Mouse (Mus musculus): ENCODE measurements around the gene Nat8f5.
A peak's percentile ranks its signal among the peaks of the same experiment; 100 is the strongest.
"Not testable (repeated sequence)": the region's sequence is repeated elsewhere in the genome, so short reads cannot be mapped to it uniquely, and the experiment has no call there.

The Nat8f5 gene

DNA sequence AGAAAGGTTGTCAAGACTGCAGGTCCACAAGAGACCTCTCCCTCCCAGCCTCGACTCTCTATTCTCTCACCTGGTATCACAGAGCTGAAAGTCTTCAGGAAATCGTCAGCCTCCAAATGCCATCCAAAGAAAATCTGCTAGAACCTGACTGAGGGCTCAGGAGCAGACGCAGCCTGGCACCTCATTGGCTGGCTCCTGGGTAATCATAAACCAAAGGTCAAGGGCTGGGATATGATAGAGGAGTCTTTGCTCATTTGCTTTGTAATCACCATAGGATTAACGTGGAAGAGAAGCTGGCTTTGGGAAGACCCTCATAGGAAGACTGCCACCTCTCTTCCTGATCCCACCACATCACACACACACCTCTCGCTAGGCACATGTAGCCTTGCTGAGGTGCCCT, at the start of gene Nat8f5, which contains the start of gene Nat8f6:
Nat8f5 (minus strand) TSS at position 136 of the 400 bp plus-strand sequence.
Nat8f6 (minus strand) TSS at position 118 of the 400 bp plus-strand sequence.
- DNase-seq (ENCODE audit: low spot score) = no peak

DNA sequence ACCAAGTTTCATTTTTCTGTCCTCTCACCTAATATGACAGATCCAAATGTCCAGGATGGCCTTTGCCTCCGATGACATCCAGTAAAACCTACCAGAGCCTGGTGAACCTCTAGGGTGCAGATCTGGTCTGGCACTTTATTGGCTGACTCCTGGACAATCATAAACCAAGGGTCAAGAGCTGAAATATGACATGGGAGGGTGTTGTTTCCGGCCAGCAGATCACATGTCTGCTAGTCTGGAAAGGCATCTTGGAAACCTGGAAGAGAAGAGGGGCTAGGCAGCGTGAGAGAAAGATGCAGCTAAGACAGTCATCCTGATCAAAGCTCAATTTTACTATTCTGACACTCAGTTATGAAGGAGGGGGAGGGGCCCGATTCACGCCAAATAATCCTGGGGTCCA, 48.2 kb upstream of the Nat8f5 start, which contains the start of gene Nat8f2:
Nat8f2 (minus strand) TSS at position 153 of the 400 bp plus-strand sequence.
- DNase-seq (ENCODE audit: low spot score) = not testable (repeated sequence)

DNA sequence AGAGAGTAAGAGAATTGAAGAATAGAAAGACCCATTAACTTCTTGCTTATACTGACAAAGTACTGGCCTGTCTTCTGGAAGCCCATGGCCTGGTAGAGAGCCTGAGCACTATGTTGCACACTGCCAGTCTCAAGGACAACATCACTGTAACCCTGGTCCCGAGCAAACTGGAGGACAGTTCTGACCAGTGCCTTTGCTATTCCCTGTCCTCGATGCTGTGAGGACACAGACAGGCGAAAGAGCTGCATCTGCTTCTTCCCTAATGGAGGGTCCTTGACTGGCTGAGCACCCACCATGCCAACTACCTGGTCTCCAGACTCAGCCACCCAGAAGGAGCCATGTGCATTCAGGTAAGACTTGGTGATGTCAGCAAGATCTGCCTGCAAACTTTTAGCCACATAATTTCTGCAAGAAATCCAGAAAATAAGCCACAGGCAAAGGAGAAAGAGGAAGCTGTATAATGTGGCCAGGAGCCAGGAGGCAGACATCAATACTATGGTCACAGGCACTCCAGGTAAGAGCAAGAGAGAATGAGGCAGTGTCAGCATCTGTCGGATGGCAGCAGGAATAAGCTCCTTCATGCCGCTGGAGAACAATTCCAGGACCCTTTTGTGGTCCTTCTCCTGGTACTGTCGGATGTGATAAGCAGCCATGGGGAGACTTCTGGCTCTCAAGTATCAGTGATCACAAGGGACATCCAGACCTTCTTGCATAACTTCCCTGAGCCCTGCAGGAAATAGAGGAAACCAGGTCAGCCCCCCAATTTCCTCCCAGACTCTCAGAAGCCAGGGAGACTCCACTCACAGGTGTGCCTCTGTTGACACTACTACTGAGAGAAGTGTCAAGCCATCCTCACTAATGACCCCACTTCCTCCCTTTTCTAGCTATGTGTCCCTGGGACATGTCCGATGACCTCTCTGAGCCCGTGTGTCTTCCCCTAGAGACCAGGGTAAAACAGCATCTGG, 47.2 kb upstream of the Nat8f5 start:
- no peak for DNase-seq (ENCODE audit: low spot score)

DNA sequence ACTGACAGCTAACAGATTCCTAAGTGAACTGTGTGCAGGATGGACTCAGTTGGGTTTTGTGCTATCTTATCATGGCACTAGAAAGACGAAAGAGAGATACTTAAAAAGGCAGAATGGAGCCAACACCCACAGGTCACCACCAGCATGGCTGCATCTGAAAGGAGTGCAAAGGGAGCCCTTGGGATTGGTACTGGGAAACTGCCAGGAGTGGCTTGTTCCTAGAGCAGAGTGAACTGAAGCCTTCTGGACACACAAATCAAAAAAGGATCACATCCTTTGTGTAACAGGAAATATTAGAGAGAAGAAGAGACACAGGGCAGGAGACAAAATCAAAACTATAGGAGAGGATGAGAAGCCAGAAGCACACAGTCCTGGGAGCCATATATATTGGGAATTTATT, 46.2 kb upstream of the Nat8f5 start:
- not testable (repeated sequence) for DNase-seq (ENCODE audit: low spot score)

DNA sequence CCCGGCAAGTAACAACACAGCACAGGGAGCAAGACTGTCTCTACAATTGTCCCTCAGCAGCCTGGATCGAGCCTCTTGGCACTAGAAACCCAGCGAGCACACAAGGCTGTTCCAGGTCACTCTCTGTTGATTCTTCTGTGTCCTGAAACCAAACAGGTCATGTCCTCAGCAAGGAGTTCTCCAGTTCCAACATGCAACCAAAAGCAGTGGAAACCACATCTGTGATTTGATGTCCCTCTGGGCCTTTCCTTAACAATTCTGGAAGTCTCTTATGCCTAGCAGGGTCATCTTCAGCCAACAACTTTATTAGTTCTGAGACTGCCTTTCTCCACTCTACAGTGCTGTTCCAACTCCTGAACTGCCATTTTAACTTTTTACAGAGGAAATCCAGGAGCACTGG, 45.4 kb upstream of the Nat8f5 start:
- not testable (repeated sequence) for DNase-seq (ENCODE audit: low spot score)

DNA sequence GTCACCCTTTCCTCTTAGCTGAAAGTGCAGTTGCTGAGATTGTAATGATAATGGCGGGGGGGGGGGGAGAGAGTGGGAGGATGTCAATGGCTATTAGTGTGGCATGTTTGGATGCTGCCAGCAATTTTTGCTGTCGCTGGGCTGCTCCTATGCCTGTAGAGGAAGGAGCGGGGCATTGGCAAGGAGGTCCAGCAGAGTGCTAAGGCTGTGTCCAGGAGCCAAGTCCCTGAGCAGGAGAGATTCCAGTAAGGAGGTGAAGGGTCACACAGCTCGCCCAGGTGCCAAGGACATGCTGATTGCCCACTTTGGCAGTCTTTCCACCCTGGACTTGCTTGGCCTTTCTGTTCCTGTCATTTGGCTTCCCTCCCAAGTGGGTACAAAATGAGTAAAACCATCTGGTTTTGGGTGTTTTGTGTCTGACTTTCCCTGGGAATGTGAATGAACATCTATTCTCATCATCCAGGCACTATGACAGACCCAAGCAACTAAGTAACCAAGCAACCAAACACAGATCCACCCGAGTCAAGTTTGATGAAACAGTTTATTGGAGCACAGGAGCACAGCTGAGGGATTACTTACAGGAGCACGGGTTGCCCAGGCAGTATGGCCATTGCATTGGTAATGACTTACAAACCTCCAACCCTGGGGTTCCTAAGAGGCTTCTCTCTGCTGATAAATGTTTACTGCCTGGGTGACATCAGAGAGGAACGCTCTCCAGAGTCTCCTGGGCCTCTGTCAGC, 44.3 kb upstream of the Nat8f5 start:
- not testable (repeated sequence) for DNase-seq (ENCODE audit: low spot score)

DNA sequence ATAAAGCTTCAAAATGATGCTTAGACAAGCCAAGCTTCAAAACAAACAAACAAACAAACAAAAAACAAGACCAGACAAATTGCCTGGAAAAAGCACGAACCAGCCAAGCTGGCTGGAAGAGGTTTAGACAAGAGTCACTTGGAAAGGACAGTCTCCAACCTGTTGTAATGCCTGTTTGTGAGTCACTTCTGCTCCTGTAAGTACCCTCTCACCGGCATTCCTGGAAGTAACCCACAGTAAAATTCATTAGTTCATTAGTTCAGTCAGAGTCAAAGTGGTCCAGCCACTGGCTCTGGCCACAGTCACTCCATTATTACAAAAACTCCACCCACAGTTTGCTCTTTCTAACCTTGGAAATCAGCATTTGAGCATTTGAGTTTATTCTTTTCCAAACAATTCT, 43.1 kb upstream of the Nat8f5 start:
- no peak for DNase-seq (ENCODE audit: low spot score)

DNA sequence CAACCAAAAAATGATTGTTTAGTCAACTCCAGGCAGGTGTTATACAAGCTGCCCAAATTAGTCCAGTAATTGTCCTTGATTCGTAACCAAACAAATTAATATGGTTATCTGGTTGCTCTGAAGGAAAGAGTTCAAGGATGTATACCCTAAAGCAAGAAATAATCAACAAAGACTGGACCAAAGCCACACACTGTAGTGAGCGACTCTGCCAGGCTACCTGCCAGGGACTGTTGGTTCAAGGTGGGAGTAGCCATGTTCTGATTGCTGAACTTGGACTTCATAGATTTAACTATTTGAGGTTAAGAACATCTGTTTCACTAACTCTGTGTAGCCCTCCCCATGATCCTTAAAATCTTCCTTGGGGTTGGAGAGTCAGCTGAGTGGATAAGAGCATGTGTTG, 42.4 kb upstream of the Nat8f5 start:
- DNase-seq (ENCODE audit: low spot score) = no peak

DNA sequence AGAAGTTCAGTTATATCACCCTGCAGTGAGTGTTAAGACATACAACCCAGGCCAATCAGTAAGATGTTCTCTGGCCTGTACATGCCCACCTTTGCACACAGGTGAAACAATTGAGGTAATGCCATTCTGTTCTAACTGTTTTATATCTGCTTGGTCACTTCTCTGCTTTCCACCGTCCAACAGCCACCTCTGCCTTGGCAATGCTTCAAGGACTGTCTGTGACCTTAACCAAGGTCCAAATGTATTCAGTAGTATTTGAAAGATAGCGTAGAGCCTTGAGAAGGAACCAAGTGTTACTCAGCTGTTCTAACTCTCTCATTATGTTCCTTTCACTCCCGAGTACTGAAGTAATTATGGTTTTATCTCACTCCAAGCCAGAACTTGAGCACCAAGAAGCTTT, 41.8 kb upstream of the Nat8f5 start:
- DNase-seq (ENCODE audit: low spot score) = peak; percentile 62

DNA sequence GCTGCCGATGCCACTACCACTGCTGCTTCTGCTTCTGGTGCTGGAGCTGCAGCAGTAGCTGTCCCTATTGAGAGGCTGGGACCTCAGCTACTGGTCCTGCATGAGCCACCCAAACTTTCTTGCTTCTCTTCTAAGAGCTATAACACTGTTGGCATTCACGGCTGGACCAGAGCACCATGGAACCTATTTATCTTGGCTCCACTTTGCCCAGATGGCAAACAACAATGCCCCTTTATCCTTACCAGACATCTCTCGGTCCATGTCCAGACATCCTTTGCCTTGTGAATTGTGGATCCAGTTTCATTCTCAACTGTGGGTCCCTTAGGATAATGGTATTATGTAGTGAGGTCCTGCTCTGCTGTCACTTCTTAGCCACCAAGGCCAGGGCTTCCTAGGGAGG, 40.5 kb upstream of the Nat8f5 start:
- no peak for DNase-seq (ENCODE audit: low spot score)

DNA sequence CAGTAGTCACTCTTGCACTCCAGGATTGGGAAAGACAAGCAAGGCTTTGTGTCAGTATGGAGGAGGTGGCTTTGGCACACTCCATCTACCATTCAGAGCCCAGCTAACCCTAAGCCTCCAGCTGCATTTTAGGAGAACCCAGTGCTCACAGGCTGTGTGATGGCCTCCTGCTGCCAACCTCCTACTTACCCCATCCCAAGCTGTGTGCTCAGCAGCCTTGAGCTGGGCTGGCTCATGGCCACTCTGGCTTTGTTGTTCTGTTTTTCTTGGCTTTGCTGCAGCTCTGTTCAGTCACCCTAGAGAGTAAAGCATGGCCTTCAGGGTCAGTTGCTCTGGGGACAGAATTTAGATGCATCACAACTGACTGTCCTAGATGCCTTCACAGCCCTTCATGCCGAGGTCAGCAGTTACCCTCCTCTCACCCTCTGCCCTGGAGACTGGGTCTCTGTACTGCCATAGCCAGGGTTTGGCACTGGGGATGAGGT, 35.5 kb upstream of the Nat8f5 start:
- DNase-seq (ENCODE audit: low spot score) = peak; percentile 87

DNA sequence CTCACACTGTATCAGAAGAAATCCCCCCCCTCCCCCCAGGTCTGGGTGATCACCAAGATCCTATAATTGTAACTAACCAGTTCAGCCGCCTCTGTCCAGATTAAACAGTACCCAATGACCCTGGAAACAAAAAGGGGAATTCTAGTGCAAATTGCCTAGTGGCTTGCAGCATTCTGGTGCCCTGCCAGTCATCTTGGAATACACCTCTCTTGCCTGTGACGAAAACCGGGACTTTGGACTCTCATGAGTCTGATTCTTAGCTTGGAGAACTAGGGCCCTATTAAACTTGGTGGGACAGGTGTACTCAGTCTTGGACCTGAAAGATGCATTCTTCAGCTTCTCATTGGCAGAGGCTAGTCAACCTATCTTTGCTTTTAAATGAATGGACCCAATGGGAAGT, 32.7 kb upstream of the Nat8f5 start:
- DNase-seq (ENCODE audit: low spot score) = no peak

DNA sequence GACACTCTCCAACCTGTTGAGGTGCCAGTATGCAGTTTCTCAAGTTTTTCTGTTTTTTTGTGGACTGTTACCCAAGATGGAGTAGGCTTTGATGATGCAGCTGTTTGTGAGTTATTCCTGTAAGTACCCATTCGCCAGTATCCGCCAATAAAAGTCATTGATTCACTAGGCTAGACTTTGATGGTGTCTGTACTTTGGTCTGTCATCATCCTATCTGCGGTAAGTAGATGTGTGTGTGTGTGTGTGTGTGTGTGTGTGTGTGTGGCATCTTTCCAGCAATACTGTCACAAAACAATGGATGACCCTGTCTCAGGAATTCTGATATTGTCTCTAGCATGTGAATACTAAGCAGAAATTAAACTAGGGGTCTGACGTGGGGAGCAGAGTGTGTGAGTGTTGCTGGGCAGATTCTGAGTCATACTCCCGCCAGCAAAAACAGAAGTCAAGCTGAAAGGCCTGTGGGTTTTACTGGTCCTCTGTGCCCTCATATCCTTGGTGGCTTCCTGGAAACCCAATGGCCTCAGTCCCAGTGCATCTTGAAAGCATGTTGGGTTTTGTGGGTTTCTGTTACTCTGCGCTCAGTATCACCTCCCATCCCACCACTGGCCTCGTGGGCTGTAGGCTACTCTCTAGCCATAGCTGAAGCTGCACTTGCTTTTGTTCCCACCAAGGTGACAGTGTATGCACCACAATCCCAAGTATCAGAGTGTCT, 30.4 kb upstream of the Nat8f5 start:
- DNase-seq (ENCODE audit: low spot score) = no peak

DNA sequence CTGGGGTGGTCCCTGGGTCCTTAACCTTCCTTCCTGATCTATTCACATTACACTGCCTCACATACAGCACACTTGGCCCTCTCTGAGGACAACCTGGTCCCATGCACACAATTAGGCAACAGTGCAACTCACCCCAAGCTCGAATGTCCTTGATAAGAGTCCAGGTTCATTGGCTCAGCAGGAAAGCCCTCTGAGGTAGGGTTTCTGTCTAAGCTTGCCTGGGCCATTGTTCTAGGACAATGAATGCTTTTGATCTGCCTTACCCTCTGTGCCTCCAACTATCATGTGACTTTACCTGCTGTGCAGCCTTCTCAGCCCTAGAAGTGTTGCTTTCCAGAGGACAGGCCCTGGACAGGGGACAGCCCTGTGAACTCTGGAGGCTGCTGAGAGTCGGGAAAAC, 28.5 kb upstream of the Nat8f5 start:
- DNase-seq (ENCODE audit: low spot score) = no peak

DNA sequence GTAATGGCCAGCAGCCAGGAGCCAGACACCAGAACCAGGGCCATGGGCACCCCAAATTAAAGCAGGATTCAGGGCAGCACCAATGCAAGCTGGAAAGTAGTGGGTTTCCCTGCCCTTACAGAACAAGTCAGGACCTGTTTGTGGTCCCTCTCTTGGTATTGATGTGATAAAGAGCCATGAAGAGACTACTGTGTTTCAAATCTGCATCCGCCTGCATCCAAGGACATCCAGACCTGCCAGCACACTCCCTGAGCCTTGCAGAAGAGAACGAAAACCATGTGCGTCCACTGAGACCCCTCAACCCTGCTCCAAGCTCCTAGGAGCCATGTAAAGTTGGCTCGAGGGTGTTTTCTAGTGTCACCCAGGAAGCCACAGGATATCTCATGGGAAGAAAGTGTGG, 27.4 kb upstream of the Nat8f5 start:
- no peak for DNase-seq (ENCODE audit: low spot score)

DNA sequence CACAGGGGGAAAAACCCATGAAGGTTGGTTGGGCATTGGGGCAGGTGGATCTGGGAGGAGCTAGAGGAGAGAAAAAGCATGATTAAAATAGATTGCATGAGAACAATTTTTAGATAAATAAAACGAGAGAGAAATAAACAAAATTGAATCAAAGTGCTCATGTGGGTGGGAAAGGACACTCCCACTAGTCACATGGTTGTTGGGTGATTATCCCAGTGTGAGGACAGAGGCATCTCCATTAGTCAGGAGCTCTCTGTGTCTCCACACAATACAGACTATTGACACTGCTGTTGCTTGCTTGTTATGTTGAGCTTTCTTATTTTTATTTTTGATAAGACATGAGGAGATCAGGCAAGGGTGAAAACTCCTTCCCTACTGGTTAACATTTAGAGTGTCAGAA, 26.1 kb upstream of the Nat8f5 start:
- DNase-seq (ENCODE audit: low spot score) = no peak

DNA sequence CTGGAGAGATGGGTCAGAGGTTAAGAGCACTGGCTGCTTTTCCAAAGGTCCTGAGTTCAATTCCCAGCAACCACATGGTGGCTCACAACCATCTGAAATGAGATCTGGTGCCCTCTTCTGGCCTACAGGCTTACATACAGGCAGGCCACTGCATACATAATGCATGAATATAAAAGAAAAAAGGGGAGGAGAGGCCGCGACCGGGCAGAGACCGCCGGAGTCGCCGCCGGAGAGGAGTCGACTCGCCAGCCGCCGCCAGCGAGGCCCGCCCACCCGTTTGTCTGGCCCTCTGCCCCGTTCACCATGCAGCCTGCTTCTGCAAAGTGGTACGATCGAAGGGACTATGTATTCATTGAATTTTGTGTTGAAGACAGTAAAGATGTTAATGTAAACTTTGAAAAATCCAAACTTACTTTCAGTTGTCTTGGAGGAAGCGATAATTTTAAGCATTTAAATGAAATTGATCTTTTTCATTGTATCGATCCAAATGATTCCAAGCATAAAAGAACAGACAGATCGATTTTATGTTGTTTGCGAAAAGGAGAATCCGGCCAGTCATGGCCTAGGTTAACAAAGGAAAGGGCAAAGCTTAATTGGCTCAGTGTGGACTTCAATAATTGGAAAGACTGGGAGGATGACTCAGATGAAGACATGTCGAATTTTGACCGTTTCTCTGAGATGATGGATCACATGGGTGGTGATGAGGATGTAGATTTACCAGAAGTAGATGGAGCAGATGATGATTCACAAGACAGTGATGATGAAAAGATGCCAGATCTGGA, 23.1 kb upstream of the Nat8f5 start:
- DNase-seq (ENCODE audit: low spot score) = not testable (repeated sequence)

DNA sequence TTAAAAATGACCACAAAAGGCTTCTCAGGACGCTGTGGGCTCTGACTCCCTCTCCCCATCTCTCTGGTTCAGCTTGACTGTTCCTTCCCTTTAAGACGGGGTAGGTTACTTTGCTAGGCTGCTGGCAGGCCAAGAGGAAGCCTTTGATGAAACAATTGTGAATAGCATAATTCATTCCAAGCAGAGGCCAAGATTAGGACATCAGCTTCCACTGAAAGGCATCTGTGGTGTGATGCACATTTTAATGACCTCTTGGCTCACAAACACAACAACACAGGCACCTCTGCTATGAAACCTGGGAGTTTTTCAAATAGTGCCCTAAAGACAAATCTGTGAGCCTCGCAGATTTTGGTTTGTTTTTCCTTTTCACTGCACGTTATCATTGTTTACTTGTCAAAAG, 19.2 kb upstream of the Nat8f5 start:
- DNase-seq (ENCODE audit: low spot score) = no peak

DNA sequence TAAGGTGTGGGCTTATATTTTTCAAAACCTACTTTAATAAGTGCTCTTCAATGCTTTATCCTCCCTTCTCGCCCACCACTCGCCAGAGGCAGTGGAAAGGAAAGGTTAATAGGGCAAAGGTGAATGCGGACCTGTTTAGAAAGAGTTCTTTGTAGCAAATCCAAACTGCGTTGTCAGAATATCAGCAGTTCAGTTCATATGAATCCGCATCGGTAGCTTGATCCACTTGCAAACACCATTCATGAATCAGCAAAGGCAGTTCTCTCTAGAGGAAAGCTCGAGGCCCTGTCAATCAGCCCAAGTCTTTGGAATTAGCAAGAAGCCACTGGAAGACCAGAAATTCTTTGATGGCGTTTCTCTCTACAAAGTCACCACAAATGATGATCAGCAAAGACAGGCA, 17.9 kb upstream of the Nat8f5 start:
- no peak for DNase-seq (ENCODE audit: low spot score)

DNA sequence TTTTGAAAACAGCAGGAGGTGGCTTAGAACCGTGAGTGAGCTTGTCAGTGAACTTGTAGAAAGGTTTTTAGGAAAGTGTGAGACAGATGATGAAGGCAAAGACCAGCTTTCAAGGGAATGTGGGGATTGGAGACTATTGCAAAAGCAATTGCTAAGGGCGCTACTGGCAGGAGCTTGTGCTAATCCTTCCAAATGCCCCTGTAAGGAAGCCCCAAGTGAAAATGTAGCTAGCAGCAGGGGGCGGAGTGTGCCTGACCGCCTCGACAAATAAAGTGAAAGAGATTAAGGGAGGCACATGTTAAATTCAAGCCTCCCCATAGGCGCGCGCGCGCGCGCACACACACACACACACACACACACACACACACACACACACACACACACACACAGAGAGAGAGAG, 16.5 kb upstream of the Nat8f5 start:
- DNase-seq (ENCODE audit: low spot score) = peak; percentile 53

DNA sequence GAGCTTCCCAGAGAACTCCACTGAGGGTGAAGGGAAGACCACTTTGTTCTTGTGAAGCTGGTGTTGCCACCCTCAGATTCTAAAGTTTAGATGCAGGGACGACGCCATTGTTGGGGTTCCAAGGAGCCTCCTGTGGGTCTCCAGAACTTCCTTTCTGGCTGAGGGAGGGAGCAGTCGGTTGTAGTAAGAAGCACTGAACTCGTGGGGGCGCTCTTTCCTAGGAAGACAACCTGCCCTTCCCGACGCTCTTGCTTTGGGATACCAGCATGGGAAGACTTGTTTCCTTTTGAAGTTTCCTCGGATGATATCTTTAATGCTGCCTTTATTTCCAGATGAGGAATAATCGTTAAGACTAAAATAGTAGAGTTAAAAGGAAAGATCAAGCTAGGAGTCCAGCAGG, 16.1 kb upstream of the Nat8f5 start:
- DNase-seq (ENCODE audit: low spot score) = peak; percentile 54

Data from ovary, adult 18-20 months (tissue).